Mouse (Mus musculus) brain, embryonic 18.5 days (tissue): Measurements from ENCODE around the gene Cisd1.

Experiments
- DNase-seq: peaks from one replicate; pipeline ENCODE4 v3.0.0-alpha.2; 2012; ENCODE audit warnings: low read depth, low spot score

Gene Cisd1

DNA sequence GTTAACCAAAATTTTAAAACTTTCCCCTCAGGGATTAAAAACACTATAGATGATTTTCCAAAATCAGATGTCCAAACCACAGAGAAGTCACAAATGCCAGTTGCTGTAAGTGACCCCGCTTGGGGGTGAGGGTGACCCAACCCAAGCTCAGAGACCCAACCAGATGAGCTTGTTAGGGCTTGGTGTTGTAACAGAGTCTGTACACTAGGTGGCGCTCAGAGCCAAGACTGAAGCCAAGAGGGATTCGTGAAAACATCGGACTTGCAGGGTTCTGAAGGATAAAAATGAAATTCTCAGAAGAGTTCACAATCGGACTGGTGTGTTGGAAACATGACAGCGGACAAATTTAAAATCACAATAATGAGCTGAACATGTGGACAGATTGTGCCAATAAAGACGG, 18.0 kb downstream of the Cisd1 start:
- DNase-seq = no peak

DNA sequence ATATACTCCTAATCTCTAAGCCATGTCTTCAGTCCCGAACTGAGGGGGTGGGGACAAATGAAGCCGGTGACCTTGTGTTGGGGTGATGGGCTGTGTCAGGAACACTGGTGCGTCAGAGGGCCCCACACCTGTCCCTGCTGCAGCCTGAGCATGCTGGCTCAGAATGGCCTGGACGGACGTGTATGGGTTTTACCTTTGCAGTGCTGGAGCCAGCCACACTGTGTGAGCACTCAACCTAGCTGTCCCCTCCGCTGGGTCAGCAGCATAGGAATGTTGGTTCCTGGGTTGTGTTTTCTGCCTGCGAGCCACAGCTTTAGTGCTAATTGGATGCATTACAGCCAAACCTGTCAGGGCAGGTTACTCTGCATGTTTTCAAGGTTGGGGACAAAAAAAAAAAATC, 18.6 kb downstream of the Cisd1 start:
- no peak for DNase-seq

DNA sequence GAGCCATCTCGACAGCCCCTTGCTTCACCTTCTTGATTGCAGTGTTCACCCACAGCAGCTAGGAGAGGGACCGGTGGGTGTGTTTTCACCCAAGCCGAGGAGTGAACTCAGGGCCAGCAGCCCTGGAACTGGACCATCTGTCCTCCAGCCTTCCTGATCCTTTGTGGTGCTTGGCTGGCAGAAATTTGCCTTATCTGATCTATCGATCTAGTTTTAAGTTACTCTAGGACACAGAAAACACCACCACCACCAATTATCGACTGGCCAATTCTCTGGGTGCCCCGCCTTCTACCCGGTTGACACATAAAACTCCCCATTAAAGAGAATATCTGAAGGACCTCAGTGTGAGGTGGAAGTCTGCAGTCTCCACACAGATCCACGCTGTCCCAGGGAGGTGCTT, 21.1 kb downstream of the Cisd1 start:
- DNase-seq = no peak

DNA sequence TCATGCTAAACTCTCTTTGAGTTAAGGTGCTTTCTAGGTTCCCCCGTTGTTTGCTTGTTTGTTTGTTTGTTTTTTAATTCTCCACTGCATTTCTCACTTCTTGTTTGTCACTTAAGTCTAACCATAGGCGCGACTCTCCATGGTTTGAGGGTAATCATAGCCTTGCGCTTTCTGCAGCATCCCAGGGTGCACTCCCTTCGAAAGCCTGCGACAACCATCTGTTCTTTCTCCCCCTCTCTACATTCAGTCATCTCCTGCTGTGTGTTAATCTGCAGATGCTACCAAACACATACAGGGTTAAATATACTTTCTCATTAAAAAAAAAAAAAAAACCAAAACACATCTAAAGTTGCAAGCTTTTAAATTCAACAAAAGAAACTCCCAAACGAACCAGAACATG, 28.3 kb downstream of the Cisd1 start:
- no peak for DNase-seq

DNA sequence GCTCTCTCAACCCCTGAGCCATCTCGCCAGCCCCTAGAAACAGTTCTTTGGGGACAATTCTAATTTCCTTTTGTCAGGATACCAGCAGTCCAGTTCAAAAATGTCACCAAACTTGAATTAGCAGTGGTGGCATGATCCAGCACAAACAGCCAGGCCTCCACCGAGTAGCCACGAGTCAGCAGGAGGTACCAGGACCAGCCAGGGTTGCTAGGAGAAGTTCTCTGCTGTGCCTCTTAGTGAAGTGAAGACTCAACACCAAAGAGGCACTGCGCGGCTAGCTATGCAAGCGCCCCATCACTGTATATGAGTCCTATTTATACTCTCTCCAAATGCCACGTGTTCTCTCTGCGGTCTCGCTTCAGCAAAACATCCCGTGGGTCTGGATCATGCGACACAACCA, 28.7 kb downstream of the Cisd1 start:
- no peak for DNase-seq

DNA sequence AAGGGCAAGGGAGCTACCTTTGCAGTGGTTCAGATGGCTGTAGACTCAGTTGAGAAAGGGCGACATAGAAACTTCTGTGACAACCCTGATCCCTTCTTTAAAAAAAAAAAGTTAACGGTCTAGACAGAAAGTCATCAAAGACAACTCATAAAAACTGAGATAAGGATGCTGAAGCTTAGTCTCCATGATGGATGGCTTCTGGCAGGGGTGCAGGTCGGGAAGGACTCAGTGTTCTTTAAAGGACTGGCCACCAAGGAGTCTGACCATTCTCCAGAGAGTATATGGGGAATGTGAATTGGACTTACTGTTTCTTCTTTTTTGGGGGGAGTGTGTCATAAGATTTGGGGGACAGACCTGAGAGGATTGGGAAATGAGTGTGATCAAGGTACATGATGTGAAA, 30.2 kb downstream of the Cisd1 start:
- DNase-seq = no peak

DNA sequence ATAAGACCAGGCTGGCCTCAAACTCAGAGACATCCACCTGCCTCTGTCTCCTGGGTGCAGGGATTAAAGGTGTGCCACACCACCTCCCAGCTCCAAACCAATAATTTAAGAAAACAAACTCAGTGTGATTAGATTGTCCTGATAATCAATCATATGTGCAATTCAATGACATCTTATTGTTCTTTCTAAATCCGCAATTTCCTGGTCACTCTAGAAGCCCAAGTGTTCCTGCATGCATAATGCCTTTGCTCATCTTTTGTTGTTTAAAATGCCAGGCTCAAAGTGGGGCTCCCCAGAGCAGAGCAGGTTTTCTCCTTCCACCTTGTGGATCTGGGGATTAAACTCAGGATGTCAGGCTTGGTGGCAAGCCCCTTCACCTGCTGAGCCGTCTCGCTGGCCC, 34.5 kb downstream of the Cisd1 start:
- DNase-seq = no peak

DNA sequence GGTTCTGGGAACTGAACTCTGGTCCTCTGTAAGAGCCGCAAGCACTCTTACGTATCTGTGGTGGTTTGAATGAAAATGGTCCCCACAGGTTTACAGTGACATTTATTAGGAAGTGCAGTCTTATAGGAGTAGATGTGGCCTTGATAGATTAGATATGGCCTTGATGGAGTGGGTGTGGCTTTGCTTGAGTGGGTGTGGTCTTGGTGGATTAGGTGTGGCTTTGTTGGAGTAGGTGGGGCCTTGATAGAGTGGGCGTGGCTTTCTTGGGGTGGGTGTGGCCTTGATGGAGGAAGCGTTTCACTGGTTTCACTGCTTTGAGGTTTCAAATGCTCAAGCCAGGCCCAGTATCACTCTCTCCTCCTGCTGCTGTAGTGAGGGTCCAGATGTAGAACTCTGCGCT, 36.6 kb downstream of the Cisd1 start:
- DNase-seq = no peak

DNA sequence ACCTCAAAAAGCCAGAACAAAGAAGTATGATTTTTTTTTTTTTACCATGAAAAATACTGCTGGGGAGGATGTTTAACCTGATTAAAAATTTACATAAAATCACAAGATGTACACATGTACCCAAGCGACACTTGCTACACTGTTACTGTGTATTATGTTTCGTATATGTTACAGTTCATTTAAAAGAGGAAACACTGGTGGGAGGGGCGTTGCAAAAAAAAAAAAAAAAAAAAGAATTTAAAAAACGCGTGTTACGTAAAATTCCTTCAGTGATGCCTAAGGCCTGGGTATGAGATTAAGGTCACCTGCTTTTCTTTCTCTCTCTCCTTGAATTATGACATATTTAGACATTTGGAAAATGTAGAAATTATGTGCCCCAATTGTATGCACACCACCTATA, 38.0 kb downstream of the Cisd1 start:
- DNase-seq = no peak

DNA sequence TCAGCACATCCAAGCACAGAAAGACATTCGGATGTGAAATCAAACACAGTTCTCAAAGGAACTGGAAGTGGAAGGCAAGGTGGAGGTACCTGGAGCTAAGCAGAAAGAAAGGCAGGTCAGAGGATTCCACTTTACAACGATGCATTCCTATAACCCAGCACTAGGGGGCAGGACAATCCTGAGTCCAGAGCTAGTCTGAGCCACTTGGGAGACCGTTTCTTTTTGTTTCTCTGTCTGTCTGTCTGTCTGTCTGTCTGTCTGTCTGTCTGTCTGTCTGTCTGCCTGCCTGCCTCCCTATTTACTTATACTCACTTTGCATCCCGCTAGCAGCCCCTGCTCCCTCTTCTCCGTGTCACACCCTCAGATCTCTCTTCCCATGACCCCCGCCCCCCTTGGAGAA, 38.6 kb downstream of the Cisd1 start:
- DNase-seq = no peak

DNA sequence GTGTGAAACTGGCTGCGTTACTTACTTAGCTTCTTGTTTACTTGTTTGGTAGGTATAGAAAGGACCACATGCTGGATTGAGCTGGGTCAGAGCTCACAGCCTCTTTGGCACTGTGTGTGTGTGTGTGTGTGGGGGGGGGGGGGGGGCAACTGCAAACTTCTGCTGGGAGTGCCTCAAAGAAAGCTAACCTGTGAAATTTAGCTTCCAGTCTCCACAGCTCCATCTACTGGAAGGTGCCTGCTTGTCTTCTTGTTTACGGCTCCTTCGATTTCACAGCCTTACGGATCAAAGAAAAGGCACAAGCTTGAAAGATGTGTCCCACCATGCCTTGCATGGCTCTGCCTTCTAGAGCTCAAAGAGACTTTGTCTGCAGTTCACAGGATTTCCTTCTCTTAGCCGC, 42.3 kb downstream of the Cisd1 start:
- no peak for DNase-seq

DNA sequence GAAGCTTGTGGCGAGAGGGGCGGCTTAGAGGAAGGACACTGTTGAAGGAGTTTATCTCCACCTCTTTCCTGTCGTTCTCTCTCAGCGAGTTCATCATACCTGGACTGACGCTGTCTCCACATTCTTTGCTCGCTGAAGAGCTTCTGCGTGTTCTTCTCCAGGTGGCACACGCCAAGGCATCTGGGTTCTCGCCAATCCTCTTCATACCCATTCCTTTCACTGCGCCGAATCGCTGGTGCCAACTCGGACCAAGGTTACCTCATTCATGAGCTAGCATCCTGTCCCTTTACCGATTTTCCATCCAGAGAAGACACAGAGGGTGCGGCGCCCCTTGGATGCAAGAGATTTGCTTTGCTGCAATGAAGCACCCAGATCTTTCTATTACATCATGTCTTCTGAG, 44.6 kb downstream of the Cisd1 start:
- no peak for DNase-seq

DNA sequence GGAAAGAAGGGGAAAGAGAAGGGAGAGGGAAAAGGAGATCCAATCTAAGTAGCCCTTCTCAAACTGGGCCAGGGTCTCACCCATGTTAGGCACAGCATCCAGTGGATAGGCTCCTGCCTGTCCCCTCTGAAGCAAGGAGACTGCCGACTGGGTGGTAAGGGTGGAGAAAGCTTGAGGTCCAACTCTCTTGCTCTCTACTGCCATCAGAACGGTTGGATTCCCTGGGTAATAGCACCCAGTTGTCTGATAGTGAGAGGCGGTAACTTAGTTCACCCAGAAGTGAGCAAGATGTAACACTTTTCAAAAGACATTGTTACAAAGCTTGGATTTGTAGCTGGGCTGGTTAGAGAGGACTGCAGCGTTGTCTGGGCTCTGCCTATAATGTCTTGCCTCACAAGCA, 51.5 kb downstream of the Cisd1 start:
- no peak for DNase-seq

DNA sequence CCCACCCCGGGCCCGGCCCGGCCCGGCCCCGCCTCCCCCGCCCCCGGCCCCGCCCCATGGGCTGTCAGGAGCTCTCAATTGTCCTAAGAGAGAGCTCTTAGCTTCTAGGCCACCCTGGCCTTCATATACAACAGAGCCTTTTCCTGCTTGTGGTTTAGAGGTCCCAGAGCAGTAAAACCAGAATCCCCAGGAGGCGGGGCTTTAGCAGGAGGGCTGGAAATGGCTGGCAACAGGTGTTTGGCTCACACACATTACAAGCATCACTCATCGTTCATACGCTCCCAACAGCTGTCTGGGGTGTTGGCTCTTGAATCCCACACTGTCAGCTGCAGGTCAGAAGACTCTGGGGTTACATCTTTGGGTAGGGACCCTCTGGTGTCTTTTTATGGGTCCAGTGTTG, 52.5 kb downstream of the Cisd1 start:
- no peak for DNase-seq

DNA sequence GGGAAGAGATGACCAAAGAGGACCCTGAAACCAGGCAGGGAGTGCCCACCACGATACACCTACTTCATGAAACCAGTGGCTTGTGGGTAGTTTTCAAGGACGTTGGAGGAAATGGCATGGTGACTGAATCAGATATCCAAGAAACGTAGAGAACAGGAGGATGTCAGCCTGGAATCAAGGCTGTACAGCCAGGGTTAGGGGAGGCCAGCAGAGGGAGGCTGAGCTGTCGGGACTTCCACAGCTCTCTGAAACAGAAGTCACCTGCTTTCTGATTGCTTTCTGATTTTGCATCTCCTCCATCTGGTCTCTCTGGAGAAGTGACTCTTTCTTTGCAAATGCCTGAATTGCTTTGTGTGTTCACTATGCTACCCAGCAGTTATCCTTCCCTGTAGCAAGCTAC, 53.0 kb downstream of the Cisd1 start:
- DNase-seq = no peak

DNA sequence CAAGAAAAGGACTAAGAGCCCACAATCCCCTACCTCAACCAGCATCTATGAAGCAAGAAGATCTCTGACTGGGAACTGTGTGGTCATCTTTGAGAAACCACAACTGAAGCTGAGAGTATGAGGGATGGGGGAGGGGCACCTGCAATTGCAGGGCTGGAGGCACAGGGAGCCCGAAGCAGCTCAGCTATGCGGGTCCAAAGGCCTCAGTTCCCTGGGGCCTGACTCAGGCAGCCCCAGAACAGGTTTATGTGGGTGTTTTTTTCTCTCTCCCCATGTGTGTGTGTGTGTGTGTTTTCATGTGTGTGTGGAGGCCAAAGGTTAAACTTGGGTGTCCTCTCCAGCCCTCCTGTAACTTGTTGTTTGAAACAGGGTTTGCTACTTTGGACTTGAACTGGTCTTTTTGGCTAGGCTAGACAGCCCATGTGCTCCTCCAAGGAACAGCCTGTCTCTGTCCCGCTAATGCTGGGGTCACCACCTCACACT, 53.5 kb downstream of the Cisd1 start:
- no peak for DNase-seq

DNA sequence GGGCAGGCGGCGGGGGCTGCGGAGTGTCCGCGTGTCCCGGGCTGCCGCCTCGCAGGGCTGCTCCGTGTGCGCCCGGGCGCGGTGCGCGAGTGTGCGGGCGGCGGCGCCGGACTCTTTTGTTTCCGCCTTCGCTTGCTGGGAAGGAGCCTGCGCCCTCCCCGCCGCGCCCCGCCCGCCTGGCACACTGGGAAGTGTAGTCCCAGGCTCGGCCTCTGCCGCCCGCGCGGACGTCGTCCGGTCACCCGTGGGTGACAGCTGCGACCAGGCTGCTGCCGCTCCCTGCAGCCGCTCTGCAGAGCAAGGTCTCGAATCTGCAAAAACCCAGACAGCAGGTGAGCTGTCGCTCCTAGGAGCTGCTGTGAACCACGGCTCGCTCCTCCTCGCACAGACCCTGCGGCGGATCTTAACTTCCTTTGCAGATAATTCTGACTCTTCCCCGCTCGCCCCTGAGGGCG, 59.6 kb downstream of the Cisd1 start, which contains the start of gene Ube2d1:
Gene Ube2d1 (minus strand): TSS at position 137 of the 455 bp plus-strand sequence.
- peak; percentile 67 for DNase-seq

DNA sequence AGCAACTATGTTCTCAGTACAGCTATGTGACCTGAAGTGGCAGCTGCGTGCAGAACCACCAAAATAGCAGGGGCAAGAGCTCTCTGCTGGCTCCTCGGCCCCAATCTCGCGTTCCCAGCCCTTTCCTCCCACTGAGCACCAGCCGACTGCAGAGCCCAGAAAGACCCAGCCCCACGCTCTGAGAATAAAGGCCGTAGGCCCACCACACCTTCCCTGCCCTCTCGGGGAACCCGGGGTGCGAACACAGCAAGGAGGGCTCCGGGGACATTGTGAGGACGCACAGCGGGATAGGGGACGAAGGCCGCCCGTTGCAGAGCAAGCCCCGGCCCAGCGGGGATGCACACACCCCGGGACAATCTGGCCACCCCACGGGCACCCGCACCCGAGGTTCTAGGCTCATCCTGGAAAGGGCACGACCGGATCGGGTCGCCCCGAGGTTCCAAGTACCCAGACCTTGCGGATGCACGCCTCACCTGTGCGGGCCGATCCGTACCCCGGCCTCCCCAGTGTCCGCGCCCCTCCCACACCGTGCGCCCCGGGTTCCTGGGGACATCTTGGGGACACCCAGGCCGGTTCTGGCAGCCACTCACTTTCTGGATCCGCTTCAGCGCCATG, 60.1 kb downstream of the Cisd1 start:
- DNase-seq = no peak

DNA sequence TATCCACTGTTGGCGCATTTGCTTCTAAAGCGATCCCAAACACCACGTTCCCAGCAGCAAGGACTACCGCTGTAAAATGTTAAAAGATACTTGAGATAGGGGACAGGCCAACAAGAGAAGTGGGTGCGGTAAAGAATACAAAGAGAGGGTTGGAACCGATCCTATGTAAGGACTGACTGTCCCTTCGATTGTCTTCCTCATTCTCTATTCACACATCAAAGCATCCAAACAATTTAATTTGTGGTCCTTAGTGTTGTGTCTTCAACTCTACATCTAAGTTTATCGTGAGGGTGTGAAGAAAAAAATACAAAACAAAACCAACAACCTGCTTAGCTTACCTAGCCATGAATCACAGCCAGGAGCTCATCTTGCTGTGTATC, 60.6 kb downstream of the Cisd1 start:
- DNase-seq = no peak
